Mouse (Mus musculus) urinary bladder, postnatal 4 days (tissue): ENCODE results near the gene Hes5.

Source experiments
- DNase-seq, 2 experiments: peaks; one replicate each; pipeline ENCODE4 v3.0.0; 2021 to 2022; ENCODE audit warnings: low spot score in 2 of 2

The Hes5 gene

DNA sequence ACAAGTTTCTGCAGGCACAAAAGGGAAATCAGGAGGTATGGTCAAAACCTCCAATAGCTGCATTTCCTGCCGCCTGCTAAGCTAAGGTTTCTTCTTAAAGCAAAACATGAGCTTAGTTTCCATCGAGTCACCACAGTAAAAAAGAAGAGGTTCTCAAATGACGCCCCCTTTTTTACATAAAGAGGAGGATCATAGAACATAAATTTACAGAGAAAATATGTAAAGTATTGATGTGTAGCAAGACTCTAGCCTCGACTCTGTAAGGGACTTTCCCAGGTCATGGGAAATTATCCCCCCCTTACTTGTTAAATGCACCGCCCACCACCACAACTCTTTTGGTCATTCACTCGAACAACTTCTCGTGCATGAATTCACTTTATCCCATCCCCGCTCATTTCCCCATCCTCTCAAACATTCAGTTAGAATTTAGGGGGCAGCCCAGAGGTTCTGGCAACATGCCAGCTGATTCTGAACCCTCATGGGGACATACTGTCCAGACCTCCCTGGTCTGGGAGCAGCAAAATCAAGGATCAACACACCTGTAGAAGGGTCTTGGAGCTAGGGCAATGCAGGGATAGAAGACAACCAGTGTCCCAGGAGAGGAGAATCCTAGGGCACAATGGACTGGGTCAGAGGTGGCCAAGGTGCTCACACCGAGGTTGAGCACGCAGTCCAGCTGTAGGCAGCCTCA, 17.9 kb upstream of the Hes5 start:
- DNase-seq = no peak

DNA sequence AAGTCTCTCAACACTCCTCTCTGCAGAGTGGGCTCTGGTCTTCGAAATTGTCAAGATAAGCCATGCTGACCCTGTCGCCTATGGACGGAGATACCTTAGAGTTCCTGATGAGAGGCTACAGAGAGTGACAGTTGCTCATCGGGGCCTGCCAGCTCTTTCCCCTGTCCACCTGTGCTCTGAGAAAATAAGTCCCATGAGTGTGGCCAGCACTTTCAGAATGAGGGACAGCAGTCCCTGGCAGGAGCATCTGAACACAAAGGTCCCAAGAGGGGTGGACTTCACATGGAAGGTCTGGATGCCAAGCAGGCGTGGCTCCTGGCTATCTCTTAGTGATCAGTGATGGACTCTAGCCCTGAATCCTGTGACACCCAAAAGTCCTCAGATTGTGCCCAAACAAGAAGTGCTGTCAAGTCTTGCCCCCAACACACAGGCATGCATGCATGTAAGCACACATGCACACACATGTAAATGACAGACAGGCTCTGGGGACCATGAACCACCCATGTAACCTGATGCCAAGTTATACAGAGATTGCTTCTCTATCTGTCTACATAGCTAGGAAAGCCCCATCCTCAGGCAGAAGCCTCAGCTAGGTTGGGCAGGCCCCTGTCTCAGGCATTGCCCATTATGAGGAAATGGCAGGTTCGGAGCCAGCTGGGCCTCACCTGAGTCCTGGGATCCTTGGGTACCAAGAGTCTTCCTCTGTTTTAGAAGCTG, 17.2 kb upstream of the Hes5 start:
- no peak for DNase-seq

DNA sequence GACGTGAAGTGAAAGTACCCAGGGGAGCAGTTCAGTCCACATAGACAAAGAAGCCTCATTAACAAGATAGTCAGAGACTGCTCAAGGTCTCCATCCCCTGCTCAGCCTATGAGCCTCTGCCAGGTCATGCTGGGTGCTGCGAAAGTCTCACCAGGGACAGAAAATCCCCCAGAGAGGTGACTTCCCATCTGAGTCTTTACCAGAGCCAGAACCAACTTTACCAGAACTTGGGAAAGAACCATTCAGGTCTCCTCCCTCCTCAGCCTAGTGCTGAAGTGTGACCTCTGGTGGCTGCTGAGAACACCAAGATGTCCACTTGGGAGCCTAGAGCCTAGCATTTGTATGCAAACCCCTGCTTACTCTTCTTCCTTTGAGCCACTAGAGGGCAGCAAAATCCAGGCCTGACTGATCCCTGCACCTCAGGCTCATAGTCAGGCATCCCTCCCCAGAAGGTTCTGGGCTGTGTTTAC, 16.6 kb upstream of the Hes5 start:
- DNase-seq = peak; percentile 61 to 78

DNA sequence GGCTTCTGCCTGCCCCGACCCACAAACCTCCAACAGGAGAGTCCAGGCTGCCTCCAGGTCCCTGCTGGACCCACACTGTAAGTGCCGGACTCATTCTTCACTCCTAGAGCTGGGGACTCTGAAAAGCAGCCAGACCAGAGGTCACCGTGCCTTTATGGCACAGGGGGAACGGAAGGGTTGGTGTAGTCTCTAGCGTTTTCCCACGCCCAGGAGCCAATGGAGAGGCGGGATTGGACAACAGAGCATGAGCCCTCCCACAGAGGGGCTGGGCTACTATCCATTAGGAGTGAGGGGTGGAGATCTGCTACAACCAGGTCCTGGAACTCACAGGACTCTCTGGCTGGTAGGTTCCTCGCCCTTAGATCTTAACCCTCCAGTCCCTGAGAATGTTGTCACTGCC, 14.4 kb upstream of the Hes5 start:
- peak in 1 of 2 experiments; percentile 62 for DNase-seq

DNA sequence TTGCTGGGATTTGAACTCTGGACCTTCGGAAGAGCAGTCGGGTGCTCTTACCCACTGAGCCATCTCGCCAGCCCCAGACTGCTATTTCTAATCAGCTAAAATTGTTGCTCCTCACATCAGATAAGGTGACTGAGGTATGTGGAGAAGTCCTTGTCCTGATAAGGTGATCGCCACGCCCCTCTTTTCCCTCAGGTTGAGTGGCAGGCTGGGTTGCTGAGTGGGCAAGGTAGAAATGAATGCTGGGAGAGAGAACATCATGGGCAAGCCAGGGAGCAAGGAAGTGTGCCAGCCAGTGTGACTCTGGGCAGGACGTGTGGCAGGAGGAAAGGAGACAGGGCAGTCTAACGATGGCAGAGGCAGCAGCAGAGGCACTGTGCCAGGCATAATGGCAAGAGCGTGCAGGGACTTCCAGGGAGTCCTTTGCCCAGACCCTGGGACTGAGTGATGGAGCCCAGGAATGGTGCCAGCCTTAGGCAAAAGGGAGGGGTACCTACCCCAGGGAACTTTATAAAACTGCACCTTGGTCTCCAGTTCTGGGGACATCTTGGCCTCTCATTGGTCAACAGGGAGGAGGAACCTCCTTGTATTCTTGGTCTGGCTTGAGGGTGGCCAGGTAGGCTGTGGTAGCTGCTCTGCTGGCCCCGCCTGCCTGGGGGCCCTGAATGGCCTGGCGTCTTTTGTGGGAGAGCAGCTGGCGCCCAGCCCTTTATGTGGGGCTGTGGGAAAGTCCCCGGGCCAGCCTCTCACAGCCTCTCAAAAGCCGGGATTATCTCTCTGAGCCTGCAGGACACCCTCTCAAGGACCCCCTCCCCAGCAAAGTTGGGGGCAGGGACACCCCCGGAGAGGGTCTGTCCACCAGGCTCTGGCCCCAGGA, 12.4 kb upstream of the Hes5 start:
- DNase-seq = no peak

DNA sequence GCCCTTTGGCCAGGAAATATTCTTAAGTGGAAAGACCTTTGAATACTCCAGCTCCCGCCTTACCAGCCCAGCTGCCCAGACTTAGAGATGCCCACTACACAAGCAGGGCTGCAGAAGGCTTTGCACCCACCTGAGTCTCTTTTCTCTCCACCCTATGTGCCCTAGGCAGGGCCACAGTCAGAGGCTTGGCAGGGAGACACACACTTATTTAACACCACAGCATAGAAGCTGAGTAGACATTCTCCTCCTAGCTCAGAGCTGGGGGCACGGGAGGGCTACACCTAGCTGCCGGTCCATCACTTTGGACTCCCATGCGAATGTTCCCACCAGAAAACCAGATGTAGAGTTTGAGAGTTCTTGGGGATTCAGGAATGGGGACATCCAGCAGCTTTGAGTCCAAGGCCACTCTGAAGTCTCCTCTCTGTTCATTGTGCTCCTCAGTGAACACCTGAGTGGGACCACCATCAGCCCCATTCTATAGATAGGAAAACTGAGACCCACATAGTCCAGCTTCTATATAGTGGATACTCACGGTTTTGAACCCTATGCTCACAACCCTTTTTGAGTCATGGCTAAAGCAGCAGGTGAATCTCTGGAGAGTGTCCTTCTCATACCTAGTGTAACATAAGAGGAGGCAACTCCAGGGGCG, 11.7 kb upstream of the Hes5 start:
- DNase-seq = no peak

DNA sequence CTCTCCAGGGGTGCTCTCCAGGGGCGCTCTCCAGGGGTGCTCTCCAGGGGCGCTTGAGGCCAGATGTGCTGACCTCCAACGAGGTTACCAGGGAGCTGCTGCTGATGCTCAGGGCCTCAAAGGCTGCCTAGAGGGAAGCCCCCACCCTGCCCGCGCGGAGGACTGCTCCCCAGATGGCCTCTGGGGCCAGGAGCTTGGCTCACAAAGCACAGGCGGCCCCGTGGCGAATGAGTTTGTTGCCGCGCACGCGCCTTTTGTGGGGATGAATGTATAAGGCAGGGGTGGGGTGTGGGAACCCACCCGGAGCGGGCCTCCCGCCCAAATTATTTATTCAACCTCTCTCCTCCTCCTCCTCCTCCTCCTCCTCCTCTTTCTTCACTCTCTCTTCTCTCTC, 11.1 kb upstream of the Hes5 start:
- DNase-seq = no peak

DNA sequence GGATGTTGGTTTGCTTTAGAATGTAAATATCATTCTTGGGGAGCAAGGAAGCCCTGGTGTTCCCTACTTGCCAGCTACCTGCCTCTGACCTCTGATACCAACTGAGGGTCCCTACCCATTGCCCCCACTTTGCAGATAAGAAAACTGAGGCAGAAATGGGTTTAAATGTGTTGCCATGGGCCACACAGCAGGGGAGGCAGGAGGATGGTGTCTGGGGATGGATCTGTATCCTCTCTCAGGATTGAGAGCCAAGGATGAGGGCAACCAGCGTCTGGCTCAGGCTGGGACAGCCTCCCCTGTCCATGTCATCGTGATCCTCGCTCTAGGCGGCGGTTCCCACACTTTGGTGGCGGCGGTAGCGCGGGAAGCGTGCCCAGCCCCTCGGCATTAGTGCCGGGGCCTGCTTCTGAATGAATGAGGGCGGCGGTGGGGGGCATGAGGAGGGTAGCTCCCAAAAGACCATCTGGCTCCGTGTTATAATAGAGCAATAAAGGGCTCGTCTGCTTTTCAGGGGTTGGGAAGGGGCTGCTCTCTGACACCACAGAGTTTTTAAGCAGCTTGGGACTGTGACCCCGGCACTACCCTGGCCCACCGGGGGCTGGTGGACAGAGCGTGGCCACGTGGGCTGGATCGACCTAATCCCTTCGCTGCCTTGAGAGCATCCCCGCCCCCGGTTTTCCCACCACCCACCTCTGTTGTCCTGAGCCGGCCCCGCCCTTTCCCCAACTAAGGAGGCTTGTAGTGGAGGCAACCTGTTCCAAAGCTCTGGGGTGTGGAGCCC, 8.1 kb upstream of the Hes5 start:
- DNase-seq = no peak

DNA sequence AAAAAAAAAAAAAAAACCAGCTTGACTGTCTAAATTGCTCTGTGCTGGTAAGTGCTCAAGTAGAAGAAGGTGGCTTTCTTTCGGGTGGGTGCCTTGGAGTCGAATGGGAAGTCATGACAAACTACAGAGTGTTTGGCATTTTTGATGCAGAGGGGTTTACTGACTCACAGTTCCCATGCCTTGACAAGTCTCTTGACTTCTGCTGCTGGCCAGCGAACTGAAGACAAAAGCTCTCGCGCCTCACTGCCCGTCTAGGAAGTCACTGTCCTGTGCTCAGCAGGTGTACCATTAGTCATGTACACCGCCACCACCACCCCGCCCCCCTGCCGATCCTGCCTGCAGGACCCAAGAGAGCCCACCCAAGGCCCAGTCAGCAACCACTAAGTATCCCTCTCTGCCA, 4.1 kb upstream of the Hes5 start:
- DNase-seq = no peak

DNA sequence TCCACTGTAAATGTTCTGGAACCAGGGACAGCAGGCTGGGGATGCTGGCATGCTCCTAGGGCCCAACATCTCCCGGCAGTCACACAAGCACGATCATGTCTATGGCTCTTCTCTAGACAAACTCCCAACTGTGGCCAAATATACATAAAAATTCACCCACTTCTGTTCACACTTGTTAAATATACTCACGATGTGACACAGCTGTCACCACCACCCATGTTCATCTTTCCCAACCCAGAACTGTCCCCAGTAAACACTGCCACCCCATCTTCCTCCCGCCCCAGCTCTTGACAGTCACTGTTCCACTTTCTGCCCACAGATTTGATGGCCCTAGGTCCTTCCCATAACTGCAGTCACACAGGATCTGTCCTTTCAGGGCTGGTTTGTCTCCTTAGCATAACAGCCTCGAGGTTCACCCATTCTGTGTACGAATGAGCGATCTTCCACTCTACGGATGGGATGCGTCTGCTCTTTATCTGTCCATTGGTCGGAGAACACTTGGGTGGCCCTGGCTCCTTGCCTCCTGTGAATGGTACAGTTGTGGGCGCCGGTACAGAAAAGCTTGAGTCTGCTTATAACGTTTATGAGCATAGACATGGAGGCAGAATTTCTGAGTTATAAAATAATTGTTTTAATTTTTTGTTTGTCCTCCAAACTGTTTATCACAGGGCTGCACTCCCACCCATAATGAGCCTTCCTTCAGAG, 3.3 kb upstream of the Hes5 start:
- DNase-seq = no peak

DNA sequence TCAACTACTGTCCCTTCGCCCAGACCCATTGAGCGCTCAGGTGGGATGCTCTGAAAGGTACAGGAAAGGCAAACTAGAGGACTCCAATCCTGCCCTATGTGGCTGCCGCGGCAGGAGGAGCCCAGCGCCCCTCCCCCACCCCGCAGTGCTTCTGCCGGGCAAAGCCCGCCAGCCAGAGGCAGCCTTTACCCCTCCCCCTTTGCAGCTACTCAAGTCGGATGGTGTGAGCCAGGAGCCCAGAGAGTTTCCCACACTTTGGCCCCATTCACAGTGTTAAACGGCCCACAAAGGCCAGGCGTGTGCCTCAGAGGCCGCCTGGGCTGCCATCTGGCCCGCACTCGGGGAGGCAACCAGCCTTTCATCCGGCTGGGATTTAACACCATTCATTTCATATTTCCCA, 2.6 kb upstream of the Hes5 start:
- DNase-seq = no peak

DNA sequence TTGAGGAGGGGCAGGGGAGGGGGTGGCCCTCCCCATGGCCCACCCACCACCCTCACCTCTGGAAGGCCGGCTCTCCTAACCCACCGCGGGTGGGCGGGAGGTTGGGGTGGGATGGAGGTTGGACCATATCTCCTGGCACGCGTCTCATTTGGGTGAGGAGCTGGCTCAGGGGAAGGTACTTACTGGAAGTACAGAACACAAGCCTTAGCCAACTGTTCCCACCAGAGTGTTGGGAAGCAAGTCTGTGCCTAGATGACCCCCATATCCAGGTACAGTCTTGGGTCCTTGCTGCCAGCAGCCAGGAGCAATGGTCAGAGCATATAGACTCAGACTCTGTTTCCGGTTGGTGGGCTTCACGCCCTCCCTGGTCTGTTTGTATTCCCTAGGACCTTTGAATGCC, 2.1 kb upstream of the Hes5 start:
- DNase-seq = no peak

DNA sequence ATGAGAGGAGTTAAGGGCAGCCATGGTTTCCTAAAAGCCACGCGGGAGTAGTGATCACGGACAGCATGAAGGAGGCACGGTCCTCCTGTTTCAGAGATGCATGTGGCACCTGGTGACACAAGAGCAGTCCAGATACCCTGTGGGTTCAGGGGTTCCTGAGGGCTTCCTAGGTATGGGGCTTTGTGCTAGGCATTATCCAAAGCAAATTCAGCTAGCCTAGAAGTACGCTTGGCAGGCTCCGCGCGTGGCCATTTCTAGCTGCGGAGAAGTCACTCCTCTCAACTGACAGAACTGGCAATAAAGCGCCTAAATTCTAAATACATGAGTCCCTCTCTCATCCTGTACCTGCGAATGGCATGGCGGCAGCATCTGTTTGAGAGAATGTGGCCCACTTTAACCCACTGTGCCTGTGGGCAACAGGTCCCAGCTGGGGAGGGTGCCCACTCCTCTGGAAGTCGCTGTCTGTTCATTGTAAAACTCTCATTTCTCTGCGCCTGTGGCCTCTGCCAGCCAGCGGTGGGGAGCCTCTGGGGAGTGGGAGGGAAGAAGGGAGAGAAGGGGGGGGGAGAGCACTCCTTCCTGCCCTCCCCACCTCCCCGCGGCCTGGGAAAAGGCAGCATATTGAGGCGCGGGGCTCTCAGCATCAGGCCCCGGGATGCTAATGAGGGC, 568 bp upstream of the Hes5 start:
- no peak for DNase-seq

DNA sequence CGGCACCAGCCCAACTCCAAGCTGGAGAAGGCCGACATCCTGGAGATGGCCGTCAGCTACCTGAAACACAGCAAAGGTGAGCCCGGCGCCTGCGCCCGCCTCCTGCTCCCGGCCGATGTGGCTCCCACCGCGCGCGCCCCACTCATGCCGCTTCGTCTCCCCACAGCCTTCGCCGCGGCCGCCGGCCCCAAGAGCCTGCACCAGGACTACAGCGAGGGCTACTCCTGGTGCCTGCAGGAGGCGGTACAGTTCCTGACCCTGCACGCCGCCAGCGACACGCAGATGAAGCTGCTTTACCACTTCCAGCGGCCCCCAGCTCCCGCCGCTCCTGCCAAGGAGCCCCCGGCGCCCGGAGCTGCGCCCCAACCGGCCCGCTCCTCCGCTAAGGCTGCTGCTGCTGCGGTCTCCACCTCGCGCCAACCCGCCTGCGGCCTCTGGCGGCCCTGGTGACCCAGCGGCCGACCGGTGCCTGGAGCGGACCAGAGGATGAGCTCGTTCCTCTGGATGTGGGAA, 559 bp downstream of the Hes5 start:
- no peak for DNase-seq

DNA sequence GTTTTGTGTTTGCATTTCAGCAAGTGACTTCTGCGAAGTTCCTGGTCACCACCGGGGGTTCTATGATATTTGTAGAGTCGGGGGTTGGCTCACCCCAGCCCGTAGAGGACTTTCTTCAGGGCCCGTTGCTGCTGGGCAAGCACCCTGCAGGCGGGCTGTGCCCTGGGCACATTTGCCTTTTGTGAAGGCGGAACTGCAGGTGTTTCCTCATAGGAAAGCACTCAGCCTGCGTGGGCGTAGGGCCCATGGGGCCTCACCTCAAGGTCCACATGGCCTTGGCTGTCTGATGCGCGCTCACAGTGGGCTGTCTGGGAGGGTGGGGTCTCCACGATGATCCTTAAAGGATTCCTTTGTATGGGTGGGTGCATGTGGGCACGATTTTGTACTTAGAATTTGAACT, 1.2 kb downstream of the Hes5 start:
- no peak for DNase-seq

DNA sequence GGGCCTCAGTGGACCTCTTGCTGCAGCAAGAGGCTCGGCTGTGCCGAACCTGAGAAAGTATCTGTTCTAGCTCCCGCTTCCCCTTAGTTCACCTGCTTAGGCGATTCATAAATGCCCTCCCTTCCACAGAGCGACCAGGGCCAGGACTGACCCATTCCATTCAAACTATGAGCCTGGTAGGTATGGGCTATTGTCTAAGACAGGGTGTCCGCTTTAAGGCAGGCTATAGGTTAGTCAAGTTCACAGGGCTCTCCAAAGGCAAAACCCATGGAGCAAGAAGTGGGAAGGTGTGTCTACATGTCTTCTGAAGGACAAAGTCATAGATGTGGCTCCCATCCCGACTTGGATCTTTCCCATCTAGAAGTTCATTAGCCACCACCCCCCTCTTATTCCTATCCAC, 2.0 kb downstream of the Hes5 start:
- no peak for DNase-seq

DNA sequence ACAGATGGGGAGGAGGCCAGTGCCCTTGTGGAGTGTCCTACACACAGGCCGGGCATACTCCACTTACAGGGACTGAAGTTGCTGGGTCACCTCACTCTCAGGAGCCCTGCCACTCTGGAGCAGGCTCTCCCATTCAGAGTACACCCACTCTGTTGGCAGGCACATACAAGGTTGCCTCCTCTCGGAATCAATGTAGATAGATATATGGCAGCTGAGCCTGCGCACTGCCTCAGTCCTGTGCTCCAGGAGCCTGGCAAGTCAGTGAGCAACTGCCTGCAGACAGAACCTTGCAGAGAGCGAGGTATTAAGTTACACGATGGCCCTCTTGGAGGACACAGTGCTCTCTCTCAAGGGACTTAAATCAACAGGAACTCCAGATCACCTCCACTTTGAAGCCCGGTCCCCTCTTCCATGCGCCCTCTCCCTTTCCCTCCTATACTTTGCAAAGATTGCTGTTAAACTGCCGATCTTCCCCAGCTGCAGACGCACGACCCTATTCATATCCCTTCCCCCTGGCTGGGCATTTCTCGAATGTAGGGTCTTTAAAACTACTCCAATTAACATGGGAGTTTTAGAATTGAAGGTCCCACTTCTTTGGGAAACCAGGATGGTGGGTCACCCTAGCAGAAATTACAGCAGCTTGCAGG, 2.6 kb downstream of the Hes5 start:
- no peak for DNase-seq

DNA sequence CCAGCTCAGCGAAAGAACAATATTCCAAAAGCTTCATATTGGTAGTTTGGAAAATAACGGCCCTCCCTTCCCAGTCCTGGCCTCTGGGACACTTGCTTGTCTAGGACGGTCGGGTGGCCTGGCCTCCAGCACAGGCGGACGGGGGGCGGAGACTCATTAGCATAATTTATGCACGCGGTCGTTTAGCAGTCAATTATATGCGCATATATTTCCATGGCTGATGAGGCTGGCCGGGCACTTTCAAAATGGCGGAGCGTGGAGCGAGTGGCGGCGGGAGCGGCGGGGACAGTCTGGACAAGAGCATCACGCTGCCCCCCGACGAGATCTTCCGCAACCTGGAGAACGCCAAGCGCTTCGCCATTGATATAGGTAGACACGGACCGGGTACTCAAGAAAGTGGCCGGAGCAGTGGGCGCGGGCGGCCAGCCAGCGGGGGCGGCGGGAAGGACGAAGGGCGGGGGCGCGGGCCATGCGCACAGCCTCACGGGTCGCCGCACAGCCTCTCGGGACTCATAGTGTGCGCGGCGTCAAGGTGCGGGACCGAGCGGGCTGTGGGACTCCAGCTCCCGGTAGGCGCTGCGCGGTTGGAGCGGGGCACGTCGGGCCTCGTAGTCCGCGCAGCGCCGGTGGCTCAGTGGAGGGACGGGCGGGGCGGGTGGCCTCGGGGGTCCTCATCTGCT, 3.3 kb downstream of the Hes5 start, which contains the start of gene Pank4:
Gene Pank4, plus strand, starts transcription at position 223 of the 680 bp plus-strand sequence.
- DNase-seq = peak; percentile 82 to 87
